Mouse (Mus musculus) olfactory bulb, adult 2 months (tissue): ENCODE measurements around the gene Prph2. TPM values are rescaled to one million over a fixed set of nuclear protein-coding genes. Genes with fewer than 3 reads are reported as not detected.

Experiments
- H3K27ac ChIP-seq: fragments of 200-500 bp; 2 replicates; pipeline ENCODE4 v1.5.1; 2012; ENCODE audit warnings: low read depth, low read length; ENCODE audit not compliant: insufficient read depth
- H3K4me1 ChIP-seq: fragments of 200-500 bp; 2 replicates; pipeline ENCODE4 v1.6.1; 2012; ENCODE audit warnings: low read length; ENCODE audit not compliant: control insufficient read depth, insufficient read depth
- H3K4me3 ChIP-seq: fragments of 200-500 bp; 2 replicates; pipeline ENCODE4 v1.5.1; 2012; ENCODE audit warnings: mild to moderate bottlenecking, low read depth, low read length, moderate library complexity; ENCODE audit not compliant: insufficient read depth
- CTCF ChIP-seq: fragments of 200-500 bp; IDR thresholded peaks from 2 replicates; pipeline ENCODE4 v1.5.1; 2012; ENCODE audit warnings: low read depth, mild to moderate bottlenecking, low read length, moderate library complexity; ENCODE audit not compliant: insufficient read depth
- POLR2A ChIP-seq: fragments of 200-500 bp; IDR thresholded peaks from 2 replicates; pipeline ENCODE4 v1.6.1; 2012; ENCODE audit warnings: mild to moderate bottlenecking, low read depth, low read length, moderate library complexity; ENCODE audit not compliant: insufficient read depth
- WGBS: fragments of 180-500 bp; shearing (Covaris S2); methylation state at CpG from one replicate; pipeline ENCODE4 v1.1.7; 2018; 5-methylcytosine and 5-hydroxymethylcytosine counted together
- polyA plus RNA-seq: library from polyadenylated mRNA; stranded (reverse); fragments of >200 nt; gene quantifications from 2 replicates; pipeline ENCODE4 v1.2.4, GENCODE M21; 2012; ENCODE audit warnings: low replicate concordance; ENCODE audit not compliant: missing spikeins, insufficient read depth, insufficient read length

Gene Prph2
- polyA plus RNA-seq, 1 experiment: not detected

DNA sequence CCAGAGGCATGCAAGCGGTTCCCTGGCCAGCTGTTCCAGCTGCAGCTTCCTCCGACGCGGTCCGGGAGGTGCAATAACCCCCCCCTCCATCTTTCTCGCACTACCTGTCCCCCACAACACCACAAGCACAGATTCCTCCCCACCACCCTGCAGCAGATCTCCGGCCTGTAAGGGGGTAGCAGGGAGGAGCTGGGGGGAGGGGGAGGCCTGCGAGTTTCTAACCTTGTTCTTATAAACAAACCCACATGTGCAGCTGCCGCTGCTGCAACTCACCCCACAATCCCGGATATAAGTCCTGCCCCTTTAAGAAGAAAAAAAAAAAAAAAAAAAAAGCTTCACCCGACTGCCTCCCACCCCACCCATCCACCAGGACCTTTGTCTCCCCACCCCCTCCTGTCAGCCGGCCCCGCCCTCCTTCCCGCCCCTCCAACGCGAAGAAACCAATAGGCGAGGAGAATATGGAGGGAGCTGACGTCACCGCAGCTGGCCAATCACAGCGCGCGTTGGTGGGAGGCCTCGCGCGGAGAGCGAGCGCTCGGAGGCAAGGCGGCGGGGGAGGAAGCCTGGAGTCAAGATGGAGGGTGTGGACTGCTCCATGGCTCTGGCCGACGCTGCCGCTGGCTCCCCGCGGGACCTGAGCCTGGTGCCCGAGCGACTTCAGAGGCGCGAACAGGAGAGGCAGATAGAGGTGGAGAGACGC is 20.0 kb upstream of the Prph2 start, which contains the start of gene Tbcc:
TSS of gene Tbcc (plus strand) at position 569 of the 700 bp plus-strand sequence.
- peak within 1 kb of the TSS; percentile 95 for H3K27ac ChIP-seq
- under 1% methylated on average over 40 of the region's 40 CpGs for WGBS
- H3K4me1 ChIP-seq: peaks cover 22% of the 10 kb centered on the region
- TF ChIP-seq CTCF (no peak), POLR2A (peak; percentile 91)
- peak within 1 kb of the TSS; percentile 88 for H3K4me3 ChIP-seq

DNA sequence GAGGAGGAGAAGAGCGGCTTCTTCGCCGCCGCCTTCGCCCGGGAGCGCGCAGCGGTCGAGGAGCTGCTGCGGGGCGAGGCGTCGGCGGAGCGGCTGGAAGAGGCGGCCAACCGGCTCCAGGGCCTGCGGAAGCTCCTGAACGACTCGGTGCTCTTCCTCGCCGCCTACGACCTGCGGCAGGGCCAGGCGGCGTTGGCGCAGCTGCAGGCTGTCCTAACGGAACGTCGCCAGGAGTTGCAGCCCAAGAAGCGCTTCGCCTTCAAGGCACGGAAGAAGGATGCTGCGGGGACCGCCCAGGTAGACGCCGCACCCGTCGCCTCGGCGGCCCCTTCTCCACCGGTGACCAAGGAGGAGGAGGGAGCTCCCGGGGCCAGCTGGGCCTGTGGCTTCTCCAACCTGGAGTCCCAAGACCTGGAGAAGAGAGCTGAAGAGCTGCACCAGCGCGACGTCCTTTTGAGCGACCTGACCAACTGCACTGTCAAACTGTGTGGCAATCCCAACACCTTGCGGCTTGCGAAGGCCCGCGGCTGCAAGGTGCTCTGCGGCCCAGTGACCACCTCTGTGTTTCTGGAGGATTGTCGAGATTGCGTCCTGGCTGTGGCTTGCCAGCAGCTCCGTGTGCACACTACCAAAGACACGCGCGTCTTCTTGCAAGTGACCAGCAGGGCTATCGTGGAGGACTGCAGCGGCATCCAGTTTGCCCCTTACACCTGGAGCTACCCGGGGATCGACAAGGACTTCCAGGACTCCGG is 19.2 kb upstream of the Prph2 start:
- WGBS: under 1% methylated on average over 64 of the region's 64 CpGs
- peak overlapping the region; percentile 88 for H3K4me3 ChIP-seq
- peaks cover 16% of the 10 kb centered on the region for H3K4me1 ChIP-seq
- peak overlapping the region; percentile 95 for H3K27ac ChIP-seq
- no peak for TF ChIP-seq POLR2A
- no peak for TF ChIP-seq CTCF

GRCm38 (mm10) chr17:46895426-46895825 is 14.8 kb upstream of the Prph2 start:
- Histone ChIP-seq H3K4me3 (no peak overlapping the region), H3K4me1 (peaks cover 9% of the 10 kb centered on the region), H3K27ac (no peak overlapping the region)
- WGBS: 86% methylated on average over 9 of the region's 9 CpGs
- TF ChIP-seq POLR2A (no peak), CTCF (no peak)

DNA sequence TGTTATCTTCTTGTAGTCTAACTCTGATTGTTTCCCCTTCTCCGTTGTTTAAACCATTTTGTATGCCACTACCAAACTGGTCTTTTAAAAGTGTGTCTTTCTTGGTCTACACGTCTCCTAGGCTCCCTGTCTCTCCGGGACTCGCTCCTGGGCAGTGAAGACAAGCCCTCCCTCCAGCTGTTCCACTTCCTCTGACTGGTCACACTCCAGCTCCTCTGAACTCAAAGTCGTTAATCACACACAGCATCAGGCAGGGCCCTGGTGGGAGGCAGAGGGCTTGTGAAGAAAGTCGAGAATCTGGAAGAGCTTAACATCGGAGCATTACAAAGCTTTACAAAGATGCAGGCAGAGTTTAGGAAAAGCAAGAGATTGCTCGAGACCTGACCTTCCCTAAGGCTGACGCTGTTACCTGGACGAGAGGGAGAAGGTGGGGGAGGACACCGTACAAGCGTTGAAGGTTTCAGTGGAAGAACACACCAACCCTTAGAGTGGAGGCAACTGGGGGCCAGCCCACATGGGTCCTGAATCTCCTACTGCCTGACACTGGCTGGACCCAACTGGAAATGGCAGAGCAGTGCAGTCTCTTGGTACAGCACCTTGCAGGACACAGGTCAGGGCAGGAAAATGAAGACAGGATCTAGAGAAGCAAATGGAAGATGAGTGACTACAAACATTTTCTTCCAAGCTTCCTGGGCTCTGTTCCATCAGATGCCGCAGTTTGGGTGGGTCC is 12.9 kb upstream of the Prph2 start:
- 56% methylated on average over 13 of the region's 13 CpGs for WGBS
- Histone ChIP-seq H3K4me3 (no peak overlapping the region), H3K4me1 (peaks cover 8% of the 10 kb centered on the region), H3K27ac (no peak overlapping the region)
- TF ChIP-seq CTCF: no peak
- TF ChIP-seq POLR2A: no peak

DNA sequence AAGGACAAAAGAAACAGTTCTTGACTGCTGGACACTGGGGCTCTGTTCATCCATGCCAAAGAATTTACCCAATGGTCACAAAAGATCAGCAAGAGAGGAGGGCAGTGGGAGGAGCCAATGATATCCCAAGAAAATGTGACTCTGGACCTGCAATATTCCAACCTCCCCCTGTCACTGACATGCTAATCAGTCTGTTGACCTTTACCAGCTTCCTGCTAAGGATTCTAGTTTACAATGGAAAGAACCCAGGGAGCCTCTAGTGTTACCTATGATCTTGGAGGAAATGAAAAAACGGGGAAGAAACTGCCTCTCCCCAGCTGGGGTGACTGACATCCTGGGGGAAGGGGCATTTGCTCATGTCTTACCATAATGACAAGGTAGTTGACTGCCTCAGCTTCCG is 9.3 kb upstream of the Prph2 start:
- Histone ChIP-seq H3K4me3 (no peak overlapping the region), H3K27ac (no peak overlapping the region), H3K4me1 (no peaks in the 10 kb centered on the region)
- 68% methylated on average over 2 of the region's 2 CpGs for WGBS
- TF ChIP-seq POLR2A: no peak
- no peak for TF ChIP-seq CTCF

- H3K4me3 ChIP-seq: no peak overlapping the region
- TF ChIP-seq POLR2A: no peak
- peak; percentile 69 for TF ChIP-seq CTCF
- no peak overlapping the region for H3K27ac ChIP-seq
- 20% methylated on average over 19 of the region's 19 CpGs for WGBS
- H3K4me1 ChIP-seq: no peaks in the 10 kb centered on the region
Measured at GRCm38 (mm10) chr17:46903876-46904490, 6.3 kb upstream of the Prph2 start.

DNA sequence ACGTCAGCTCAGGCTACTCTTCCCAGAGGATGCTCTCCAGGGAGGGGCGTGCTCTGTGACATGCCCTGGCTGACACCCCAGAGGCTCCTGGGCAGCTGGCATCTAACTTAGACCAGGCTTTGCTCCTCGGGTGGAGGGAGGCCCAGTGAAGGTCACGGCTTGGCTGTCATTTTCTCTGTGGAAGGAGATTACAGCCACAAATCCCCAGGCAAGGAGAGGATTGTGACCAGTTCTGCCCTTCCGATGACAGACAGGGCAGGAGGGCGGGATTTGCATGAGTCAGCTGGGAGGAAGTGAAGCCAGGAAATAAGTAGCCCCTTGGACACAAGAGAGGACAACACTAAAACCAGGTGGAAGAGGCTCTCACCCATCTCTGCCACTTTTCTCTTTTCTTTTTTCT is 2.1 kb downstream of the Prph2 start:
- WGBS: 51% methylated on average over 6 of the region's 6 CpGs
- no peak overlapping the region for H3K4me3 ChIP-seq
- H3K4me1 ChIP-seq: no peaks in the 10 kb centered on the region
- TF ChIP-seq CTCF: no peak
- no peak for TF ChIP-seq POLR2A
- H3K27ac ChIP-seq: no peak overlapping the region

- 78% methylated on average over 3 of the region's 3 CpGs for WGBS
- Histone ChIP-seq H3K4me1 (no peaks in the 10 kb centered on the region), H3K27ac (no peak overlapping the region), H3K4me3 (no peak overlapping the region)
- TF ChIP-seq POLR2A (no peak), CTCF (no peak)
Measured at GRCm38 (mm10) chr17:46915129-46915528, 4.9 kb downstream of the Prph2 start.
